Mouse (Mus musculus): ENCODE data around the gene Nfkbib.

Nfkbib gene

GRCm38 (mm10) chr7:28766173-28766879 is 986 bp downstream of the Nfkbib start, which contains the start of gene Sirt2:
TSS of gene Sirt2 (plus strand) at chr7:28766735.
- peak; percentile 99 for DNase-seq

GRCm38 (mm10) chr7:28765211-28765610 is 2.1 kb downstream of the Nfkbib start:
- no peak for DNase-seq

GRCm38 (mm10) chr7:28761907-28762306 is 5.4 kb downstream of the Nfkbib start:
- DNase-seq = no peak

GRCm38 (mm10) chr7:28758623-28759022 is 8.7 kb downstream of the Nfkbib start:
- no peak for DNase-seq

GRCm38 (mm10) chr7:28756079-28756478 is 11.2 kb downstream of the Nfkbib start, which contains the start of gene Ccer2:
TSS of gene Ccer2 (plus strand) at chr7:28756174.
- no peak for DNase-seq

GRCm38 (mm10) chr7:28749935-28750334 is 17.4 kb downstream of the Nfkbib start:
- DNase-seq = no peak

GRCm38 (mm10) chr7:28741709-28742438 is 25.4 kb downstream of the Nfkbib start, which contains the start of the genes Mrps12 and Sars2:
TSS of gene Mrps12 (minus strand) at chr7:28741820.
TSS of gene Sars2 (plus strand) at chr7:28741992.
- peak; percentile 97 for DNase-seq

- DNase-seq = no peak
Measured at GRCm38 (mm10) chr7:28741368-28741708, 26.0 kb downstream of the Nfkbib start.

- DNase-seq = no peak
Measured at GRCm38 (mm10) chr7:28740949-28741348, 26.4 kb downstream of the Nfkbib start.

GRCm38 (mm10) chr7:28739829-28740228 is 27.5 kb downstream of the Nfkbib start:
- no peak for DNase-seq

- DNase-seq = no peak
Measured at GRCm38 (mm10) chr7:28735701-28736100, 31.6 kb downstream of the Nfkbib start.

GRCm38 (mm10) chr7:28733211-28733610 is 34.1 kb downstream of the Nfkbib start:
- no peak for DNase-seq

- DNase-seq = peak; percentile 57
Measured at GRCm38 (mm10) chr7:28732341-28733142, 34.8 kb downstream of the Nfkbib start.

- peak; percentile 46 for DNase-seq
Measured at GRCm38 (mm10) chr7:28727649-28728340, 39.5 kb downstream of the Nfkbib start.

- peak; percentile 88 for DNase-seq
Measured at GRCm38 (mm10) chr7:28726600-28726999, 40.7 kb downstream of the Nfkbib start.

- DNase-seq = no peak
Measured at GRCm38 (mm10) chr7:28724613-28725012, 42.7 kb downstream of the Nfkbib start.

- DNase-seq = no peak
Measured at GRCm38 (mm10) chr7:28722079-28722478, 45.2 kb downstream of the Nfkbib start.

- no peak for DNase-seq
Measured at GRCm38 (mm10) chr7:28720753-28721537, 46.4 kb downstream of the Nfkbib start.

GRCm38 (mm10) chr7:28719650-28720049 is 47.7 kb downstream of the Nfkbib start:
- DNase-seq = no peak

- DNase-seq = no peak
Measured at GRCm38 (mm10) chr7:28719159-28719558, 48.2 kb downstream of the Nfkbib start.

- no peak for DNase-seq
Measured at GRCm38 (mm10) chr7:28717726-28718125, 49.6 kb downstream of the Nfkbib start.
